Mouse (Mus musculus): Measurements from ENCODE around the gene Acap3. TPM values are rescaled to one million over a fixed set of nuclear protein-coding genes. Genes with fewer than 3 reads are reported as not detected.
A peak's percentile ranks its signal among the peaks of the same experiment; 100 is the strongest.

The Acap3 gene
- total RNA-seq, 1 experiment from 2014 or later = 17.5 TPM

DNA sequence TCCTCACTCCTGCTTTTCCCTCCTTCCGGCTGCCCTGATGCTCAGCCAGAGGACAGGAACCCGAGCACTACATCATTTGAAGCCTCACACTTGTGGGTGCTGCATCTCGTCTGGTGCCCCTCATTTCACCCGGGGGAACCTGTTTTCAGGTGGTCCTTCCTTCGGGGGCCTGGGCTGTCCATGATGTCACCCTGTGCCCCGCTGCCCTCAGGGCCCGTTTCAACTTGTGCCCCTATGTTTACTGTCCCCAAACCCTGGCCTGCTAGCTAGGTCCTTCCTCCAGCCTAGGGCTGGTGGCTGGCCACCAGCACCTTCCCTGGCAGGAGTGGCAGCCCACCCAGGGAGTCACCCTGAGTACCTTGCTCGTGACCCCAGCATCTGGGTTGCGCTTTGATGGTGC is 14.5 kb downstream of the Acap3 start:
- no peak for ATAC-seq (ENCODE audit: extremely low read depth, insufficient number of reproducible peaks, low FRiP score, poor library complexity, severe bottlenecking)

DNA sequence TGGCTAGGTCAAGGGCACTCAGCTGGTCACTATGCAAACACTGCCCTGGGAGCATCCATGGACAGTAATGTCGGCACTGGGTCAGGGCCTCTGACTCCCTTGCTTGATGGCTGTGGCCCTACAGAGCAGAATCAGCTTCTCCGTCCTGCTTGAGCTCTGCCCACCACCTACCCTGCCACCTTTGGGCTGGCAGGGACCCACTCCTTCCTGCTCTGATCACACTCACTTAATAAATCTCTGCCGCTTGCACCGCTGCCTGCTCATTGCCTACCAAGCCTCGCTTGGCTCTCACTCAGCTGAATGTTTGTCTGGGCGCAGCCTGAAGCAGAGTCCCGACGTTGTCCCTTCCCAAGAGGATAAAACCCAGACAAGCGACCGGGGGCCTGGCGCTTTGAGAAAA is 15.4 kb downstream of the Acap3 start:
- no peak for ATAC-seq (ENCODE audit: extremely low read depth, insufficient number of reproducible peaks, low FRiP score, poor library complexity, severe bottlenecking)

DNA sequence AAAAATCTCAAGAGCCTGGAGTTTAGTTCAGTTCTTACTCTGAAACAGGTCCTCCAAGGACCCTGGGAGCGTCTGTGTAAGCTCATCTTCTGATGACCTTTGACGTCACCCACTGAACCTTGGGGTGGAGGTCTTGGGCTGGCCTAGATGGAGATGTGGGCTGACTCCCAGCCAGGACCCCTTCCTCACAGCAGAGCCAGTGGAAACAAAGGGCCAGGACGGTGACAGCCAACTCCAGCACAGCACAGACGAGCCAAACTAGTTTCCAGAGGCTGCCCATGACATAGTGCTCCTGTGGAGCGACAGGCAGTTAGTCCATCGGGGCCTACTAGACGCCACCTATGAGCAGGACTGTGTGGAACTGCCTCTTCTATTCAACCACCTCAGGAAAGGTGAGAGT is 16.7 kb downstream of the Acap3 start:
- ATAC-seq (ENCODE audit: extremely low read depth, insufficient number of reproducible peaks, low FRiP score, poor library complexity, severe bottlenecking) = no peak

DNA sequence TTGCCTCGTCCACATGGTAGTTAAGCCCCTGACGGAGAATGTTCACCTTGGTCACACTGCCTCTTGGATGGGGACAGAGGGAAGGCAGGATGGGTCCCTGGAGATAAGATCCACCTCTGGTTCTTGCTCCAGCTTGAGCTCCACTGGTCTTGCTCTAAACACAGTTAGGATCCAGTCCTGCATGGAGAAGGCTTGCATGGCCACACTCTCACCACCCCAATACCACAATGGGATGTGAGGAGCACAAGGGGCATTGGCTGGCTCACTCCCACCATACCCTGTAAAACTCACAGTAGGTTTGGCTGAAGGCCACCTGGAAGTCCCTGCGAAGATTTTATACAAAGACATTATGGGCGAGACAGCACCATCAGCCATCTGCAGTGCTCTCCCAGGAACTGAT is 17.1 kb downstream of the Acap3 start:
- no peak for ATAC-seq (ENCODE audit: extremely low read depth, insufficient number of reproducible peaks, low FRiP score, poor library complexity, severe bottlenecking)

DNA sequence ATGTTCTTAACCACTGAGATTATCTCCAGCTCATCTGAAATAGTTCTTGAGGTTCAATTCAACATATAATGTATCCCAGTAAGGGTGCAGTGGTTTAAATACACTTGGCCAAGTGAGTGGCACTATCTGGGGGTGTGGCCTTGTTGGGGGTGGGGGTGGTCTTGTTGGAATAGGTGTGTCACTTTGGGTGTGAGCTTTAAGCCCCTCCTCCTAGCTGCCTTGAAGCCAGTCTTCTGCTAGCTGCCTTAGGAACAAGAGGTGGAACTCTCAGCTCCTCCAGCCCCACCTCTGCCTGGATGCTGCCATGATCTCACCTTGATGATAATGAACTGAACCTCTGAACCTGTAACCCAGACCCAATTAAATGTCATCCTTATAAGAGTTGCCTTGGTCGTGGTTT is 40.4 kb downstream of the Acap3 start:
- no peak for ATAC-seq (ENCODE audit: extremely low read depth, insufficient number of reproducible peaks, low FRiP score, poor library complexity, severe bottlenecking)

DNA sequence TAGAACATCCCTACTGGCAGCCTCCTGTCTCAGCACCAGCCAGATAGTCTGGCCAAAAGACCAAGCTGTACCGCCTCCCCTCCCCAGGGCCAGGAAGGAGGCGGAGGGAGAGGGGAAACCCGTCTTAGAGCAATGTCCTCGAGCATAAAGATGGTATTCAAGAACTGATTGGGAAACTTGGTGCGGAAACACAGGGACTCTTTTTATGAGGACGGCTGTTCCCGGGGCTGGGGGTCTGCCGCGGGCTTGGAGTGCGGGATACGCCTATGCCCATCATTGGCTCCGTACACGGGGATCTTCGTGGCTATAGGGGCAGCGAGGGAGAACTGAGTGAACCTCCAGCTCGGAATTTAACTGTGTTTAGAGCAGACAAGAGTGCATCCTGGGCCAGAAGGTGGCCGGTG is 51.4 kb downstream of the Acap3 start:
- no peak for ATAC-seq (ENCODE audit: extremely low read depth, insufficient number of reproducible peaks, low FRiP score, poor library complexity, severe bottlenecking)

DNA sequence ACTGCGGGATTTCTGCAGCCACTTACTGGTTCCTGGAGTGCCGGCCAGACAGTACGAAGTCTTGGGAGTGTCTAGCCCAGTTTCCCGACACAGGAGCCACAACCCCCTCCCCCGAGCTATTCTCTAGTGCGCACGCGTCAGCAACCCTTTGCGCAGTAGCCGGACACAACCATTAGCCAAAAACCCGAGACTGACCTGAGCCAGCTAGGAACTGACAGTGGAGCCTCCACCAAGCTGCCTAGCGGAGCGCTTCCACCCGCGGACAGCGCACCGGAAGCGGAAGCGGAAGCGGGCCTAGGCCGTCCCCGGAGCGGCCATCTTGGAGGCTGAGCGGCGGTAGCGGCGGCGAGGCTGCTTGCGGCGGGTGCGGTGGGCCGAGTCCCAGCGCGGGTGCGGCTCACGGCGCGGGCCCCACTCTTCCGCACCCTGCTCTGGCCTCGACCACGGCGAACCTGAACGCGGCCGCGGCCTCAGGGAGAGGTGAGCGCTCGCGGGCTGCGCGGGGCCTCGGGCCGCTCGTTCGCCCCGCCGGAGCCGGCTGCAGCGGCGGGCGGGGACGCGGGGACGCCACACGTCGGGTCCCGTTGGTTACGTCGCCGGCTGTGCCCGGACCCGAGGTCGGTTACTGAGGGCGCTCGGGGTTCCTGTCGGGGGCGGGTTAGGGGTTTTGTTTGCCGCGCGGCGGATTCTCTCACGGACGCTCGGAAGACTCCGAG is 52.1 kb downstream of the Acap3 start, which contains the start of gene Ube2j2:
TSS of gene Ube2j2 (plus strand) at position 298 of the 716 bp plus-strand sequence.
- ATAC-seq (ENCODE audit: extremely low read depth, insufficient number of reproducible peaks, low FRiP score, poor library complexity, severe bottlenecking) = peak; percentile 90

DNA sequence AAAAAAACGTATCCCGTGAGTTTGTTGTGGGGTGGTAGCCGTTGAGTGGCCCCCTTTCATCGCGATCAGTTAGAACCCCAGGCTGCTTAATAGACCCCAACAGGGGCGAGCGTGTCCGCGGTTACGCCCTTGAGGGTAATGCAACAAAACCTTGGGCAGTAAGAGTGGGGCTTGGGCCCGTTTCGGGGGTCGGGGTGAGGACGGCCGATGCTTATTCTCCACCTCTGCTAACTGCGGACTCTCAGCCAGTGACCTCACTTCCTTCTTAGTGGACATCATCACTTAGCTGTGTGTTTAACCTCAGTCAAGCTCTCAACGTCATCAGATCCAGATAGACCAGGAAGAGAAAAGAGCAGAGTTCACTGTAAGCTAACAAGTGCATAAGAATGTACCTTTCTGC is 52.6 kb downstream of the Acap3 start:
- peak; percentile 57 for ATAC-seq (ENCODE audit: extremely low read depth, insufficient number of reproducible peaks, low FRiP score, poor library complexity, severe bottlenecking)

DNA sequence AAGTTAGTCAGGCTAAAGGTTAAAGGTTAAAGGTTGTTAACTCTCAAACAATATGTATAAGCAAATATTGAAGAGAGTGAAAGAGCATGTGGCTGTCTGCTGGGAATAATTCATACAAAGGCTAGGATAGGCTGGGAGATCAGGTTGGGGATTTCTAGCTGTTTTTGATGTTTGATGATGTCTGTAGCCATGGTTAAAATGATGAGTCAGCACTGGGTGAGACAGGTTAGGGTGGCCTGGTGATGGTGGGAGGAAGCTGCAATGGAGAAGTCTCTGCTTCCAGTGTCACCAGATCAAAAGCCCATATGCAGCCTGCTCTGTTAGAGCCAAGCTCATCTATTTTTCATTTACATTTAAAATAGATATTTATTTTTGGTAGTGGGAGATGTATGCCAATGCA is 55.5 kb downstream of the Acap3 start:
- no peak for ATAC-seq (ENCODE audit: extremely low read depth, insufficient number of reproducible peaks, low FRiP score, poor library complexity, severe bottlenecking)

DNA sequence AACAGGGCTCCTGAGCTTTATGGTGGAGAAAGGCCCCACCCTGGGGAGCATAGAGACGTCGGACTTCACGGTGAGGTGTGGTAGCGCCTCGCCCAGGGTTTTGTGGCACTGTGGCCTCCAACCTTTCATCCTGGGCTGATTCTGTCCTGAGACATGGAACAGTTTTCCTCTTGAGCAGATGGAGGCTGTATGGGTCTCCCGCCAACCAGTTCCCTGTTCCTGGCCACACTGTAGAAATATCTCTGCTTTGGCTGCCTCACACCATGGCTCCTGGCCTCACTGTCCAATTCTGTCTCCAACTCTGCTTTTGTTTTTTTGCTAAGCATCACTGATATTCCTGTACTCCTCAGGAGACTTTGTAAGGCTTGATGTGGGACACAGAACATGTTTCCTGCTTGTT is 63.9 kb downstream of the Acap3 start:
- ATAC-seq (ENCODE audit: extremely low read depth, insufficient number of reproducible peaks, low FRiP score, poor library complexity, severe bottlenecking) = no peak

Other genes starting within 250 kb of the Acap3 start
- not detected in 2 replicates for gene Gm10563, start 246.4 kb upstream of the Acap3 start, total RNA-seq (2017)
- gene Mmp23, start 238.4 kb upstream of the Acap3 start, total RNA-seq (2017) = 0.74 and 0.93 TPM in 2 replicates
- 37.0 and 38.5 TPM in 2 replicates for gene Mib2, start 222.6 kb upstream of the Acap3 start, total RNA-seq (2017)
- gene Fndc10, start 197.5 kb upstream of the Acap3 start, total RNA-seq (2017) = 0.23 and 0.37 TPM in 2 replicates
- 148 and 173 TPM in 2 replicates for gene Ssu72, start 187.0 kb upstream of the Acap3 start, total RNA-seq (2017)
- gene Tmem240, start 157.0 kb upstream of the Acap3 start, total RNA-seq (2017) = 0.12 and 0.61 TPM in 2 replicates
- 41.5 and 55.2 TPM in 2 replicates for gene Atad3a, start 130.7 kb upstream of the Acap3 start, total RNA-seq (2017)
- gene Vwa1, start 117.1 kb upstream of the Acap3 start, total RNA-seq (2017) = 0.12 and 0.37 TPM in 2 replicates
- gene Tmem88b, start 105.9 kb upstream of the Acap3 start, total RNA-seq (2017) = 0.12 TPM in 1 of 2 replicates, not detected in the other
- not detected in 2 replicates for gene Ankrd65, start 101.4 kb upstream of the Acap3 start, total RNA-seq (2017)
- 30.4 and 33.5 TPM in 2 replicates for gene Mrpl20, start 88.9 kb upstream of the Acap3 start, total RNA-seq (2017)
- 394 and 410 TPM in 2 replicates for gene Ccnl2, start 79.3 kb upstream of the Acap3 start, total RNA-seq (2017)
- gene Aurkaip1, start 60.5 kb upstream of the Acap3 start, total RNA-seq (2017) = 129 and 133 TPM in 2 replicates
- gene Mxra8, start 52.1 kb upstream of the Acap3 start, total RNA-seq (2017) = 0.47 and 2.3 TPM in 2 replicates
- gene Dvl1, start 44.4 kb upstream of the Acap3 start, total RNA-seq (2017) = 32.8 and 39.2 TPM in 2 replicates
- gene Tas1r3, start 28.5 kb upstream of the Acap3 start, total RNA-seq (2017) = 1.4 and 1.8 TPM in 2 replicates
- gene Cptp, start 22.4 kb upstream of the Acap3 start, total RNA-seq (2017) = 2.3 and 10.1 TPM in 2 replicates
- 25.4 and 26.8 TPM in 2 replicates for gene Ints11, start 22.3 kb upstream of the Acap3 start, total RNA-seq (2017)
- 10.1 and 10.3 TPM in 2 replicates for gene Pusl1, start within 50 bp of the Acap3 start, total RNA-seq (2017)
- 87.4 and 90.2 TPM in 2 replicates for gene Ube2j2, start 52.0 kb downstream of the Acap3 start, total RNA-seq (2017)
- 1.6 and 3.6 TPM in 2 replicates for gene C1qtnf12, start 70.5 kb downstream of the Acap3 start, total RNA-seq (2017)
- 2.9 and 3.7 TPM in 2 replicates for gene B3galt6, start 100.8 kb downstream of the Acap3 start, total RNA-seq (2017)
- 213 and 229 TPM in 2 replicates for gene Sdf4, start 101.0 kb downstream of the Acap3 start, total RNA-seq (2017)
- gene Tnfrsf4, start 122.0 kb downstream of the Acap3 start, total RNA-seq (2017) = 2.6 and 7.6 TPM in 2 replicates
- 18.5 and 22.1 TPM in 2 replicates for gene Tnfrsf18, start 134.3 kb downstream of the Acap3 start, total RNA-seq (2017)
- gene Ttll10, start 167.6 kb downstream of the Acap3 start, total RNA-seq (2017) = not detected in 2 replicates
- 32.6 and 33.3 TPM in 2 replicates for gene 9430015G10Rik, start 218.2 kb downstream of the Acap3 start, total RNA-seq (2017)
- gene Rnf223, start 238.7 kb downstream of the Acap3 start, total RNA-seq (2017) = 0.25 and 0.58 TPM in 2 replicates

All from neutrophil, adult 5-6 weeks (primary cell).